Mouse (Mus musculus) embryonic facial prominence, embryonic 14.5 days (tissue): Measurements from ENCODE around the gene Scaf4. TPM values are rescaled to one million over a fixed set of nuclear protein-coding genes. Genes with fewer than 3 reads are reported as not detected.

Source experiments
- ATAC-seq: fragments of 200-750 bp; cut with Nextera tagmentation; 2 replicates; pipeline ENCODE4 v1.8.0; 2017; ENCODE audit warnings: low read depth, moderate number of reproducible peaks, moderate TSS enrichment
- DNase-seq: peaks from one replicate; pipeline ENCODE4 v3.0.0-alpha.2; 2015; ENCODE audit warnings: low spot score
- H3K27ac ChIP-seq: fragments of 300-500 bp; sonication (generic); replicated peaks from 2 replicates; pipeline ENCODE4 v1.5.1; 2014; ENCODE audit warnings: low read depth, mild to moderate bottlenecking, low read length, moderate library complexity
- H3K27me3 ChIP-seq: fragments of 300-500 bp; sonication (generic); replicated peaks from 2 replicates; pipeline ENCODE4 v1.6.1; 2014; ENCODE audit warnings: low read length; ENCODE audit not compliant: control insufficient read depth, insufficient read depth
- H3K36me3 ChIP-seq: fragments of 300-500 bp; sonication (generic); 2 replicates; pipeline ENCODE4 v1.6.1; 2014; ENCODE audit warnings: low read length, mixed read lengths; ENCODE audit not compliant: control insufficient read depth, insufficient read depth
- H3K4me1 ChIP-seq: fragments of 300-500 bp; sonication (generic); 2 replicates; pipeline ENCODE4 v1.6.1; 2014; ENCODE audit warnings: antibody characterized with exemption, low read length; ENCODE audit not compliant: control insufficient read depth, insufficient read depth
- H3K4me2 ChIP-seq: fragments of 300-500 bp; sonication (generic); 2 replicates; pipeline ENCODE4 v1.6.1; 2014; ENCODE audit warnings: low read depth, mild to moderate bottlenecking, low read length, moderate library complexity, mixed read lengths
- H3K4me3 ChIP-seq: fragments of 300-500 bp; sonication (generic); 2 replicates; pipeline ENCODE4 v1.5.1; 2014; ENCODE audit warnings: low read depth, mild to moderate bottlenecking, low read length
- H3K9ac ChIP-seq: fragments of 300-500 bp; sonication (generic); 2 replicates; pipeline ENCODE4 v1.6.1; 2014; ENCODE audit warnings: low read depth, mild to moderate bottlenecking, low read length, moderate library complexity, mixed read lengths
- H3K9me3 ChIP-seq: fragments of 300-500 bp; sonication (generic); 2 replicates; pipeline ENCODE4 v1.6.1; 2016; ENCODE audit warnings: low read length; ENCODE audit not compliant: control insufficient read depth
- WGBS: fragments of 180-500 bp; shearing (Covaris S2); extraction: QIAGEN DNeasy Blood & Tissue Kit; methylation state at CpG from one replicate; pipeline ENCODE4 v1.1.7; 2014; 5-methylcytosine and 5-hydroxymethylcytosine counted together
- polyA plus RNA-seq: library from polyadenylated mRNA; unstranded; fragments of >200 nt; fragmentation: Nextera tagmentation; extraction: Ambion mirVana; gene quantifications from 2 replicates; pipeline ENCODE4 v1.2.1, GENCODE M21; 2014

The Scaf4 gene
- polyA plus RNA-seq, 1 experiment from 2014 or later = 23.6 TPM

- peak overlapping the region; percentile 46 for H3K9ac ChIP-seq
- no peaks in the 10 kb centered on the region for H3K36me3 ChIP-seq
- H3K4me2 ChIP-seq = peak overlapping the region; percentile 61
- H3K27ac ChIP-seq = peak overlapping the region; percentile 33; the same call in 1 of the 2 replicates
- ATAC-seq = peak; percentile 95
- H3K9me3 ChIP-seq = no peaks in the 10 kb centered on the region
- H3K4me1 ChIP-seq = peaks cover 10% of the 10 kb centered on the region
- no peaks in the 10 kb centered on the region for H3K27me3 ChIP-seq
- peak; percentile 89 for DNase-seq
- WGBS = 3% methylated on average over 19 of the region's 22 CpGs
- H3K4me3 ChIP-seq = peak overlapping the region; percentile 40
Observed at GRCm38 (mm10) chr16:90197337-90197973, 86.8 kb downstream of the Scaf4 start.

- DNase-seq = no peak
- no peak overlapping the region for H3K27ac ChIP-seq
- H3K27me3 ChIP-seq = no peaks in the 10 kb centered on the region
- H3K36me3 ChIP-seq = no peaks in the 10 kb centered on the region
- peaks cover 5% of the 10 kb centered on the region for H3K4me1 ChIP-seq
- no peak for ATAC-seq
- peak overlapping the region; percentile 61 for H3K4me2 ChIP-seq
- no peak overlapping the region for H3K4me3 ChIP-seq
- H3K9ac ChIP-seq = no peak overlapping the region
- no peaks in the 10 kb centered on the region for H3K9me3 ChIP-seq
- 86% methylated on average over 7 of the region's 7 CpGs for WGBS
Observed at GRCm38 (mm10) chr16:90196688-90197240, 87.5 kb downstream of the Scaf4 start.

GRCm38 (mm10) chr16:90193719-90194118 lies 90.6 kb downstream of the Scaf4 start:
- Histone ChIP-seq H3K4me2 (no peak overlapping the region), H3K36me3 (no peaks in the 10 kb centered on the region), H3K27me3 (no peaks in the 10 kb centered on the region), H3K4me1 (peaks cover 5% of the 10 kb centered on the region), H3K9ac (no peak overlapping the region), H3K27ac (no peak overlapping the region), H3K9me3 (no peaks in the 10 kb centered on the region), H3K4me3 (no peak overlapping the region)
- DNase-seq (no peak), ATAC-seq (no peak)

GRCm38 (mm10) chr16:90191289-90191688 lies 93.0 kb downstream of the Scaf4 start:
- Histone ChIP-seq H3K4me3 (no peak overlapping the region), H3K9me3 (no peaks in the 10 kb centered on the region), H3K27me3 (no peaks in the 10 kb centered on the region), H3K4me2 (no peak overlapping the region), H3K27ac (no peak overlapping the region), H3K36me3 (no peaks in the 10 kb centered on the region), H3K9ac (no peak overlapping the region), H3K4me1 (no peaks in the 10 kb centered on the region)
- no peak for DNase-seq
- ATAC-seq = no peak
- WGBS = 67% methylated on average over 6 of the region's 6 CpGs

- H3K4me2 ChIP-seq = no peak overlapping the region
- H3K27ac ChIP-seq = no peak overlapping the region
- H3K36me3 ChIP-seq = no peaks in the 10 kb centered on the region
- 32% methylated on average over 12 of the region's 13 CpGs for WGBS
- no peaks in the 10 kb centered on the region for H3K9me3 ChIP-seq
- peak; percentile 54; the same call in 1 of the 2 replicates for ATAC-seq
- peak; percentile 41 for DNase-seq
- H3K4me1 ChIP-seq = no peaks in the 10 kb centered on the region
- no peak overlapping the region for H3K9ac ChIP-seq
- no peak overlapping the region for H3K4me3 ChIP-seq
- no peaks in the 10 kb centered on the region for H3K27me3 ChIP-seq
Observed at GRCm38 (mm10) chr16:90187453-90187852, 96.8 kb downstream of the Scaf4 start.

GRCm38 (mm10) chr16:90185928-90186588 lies 98.2 kb downstream of the Scaf4 start:
- H3K36me3 ChIP-seq = no peaks in the 10 kb centered on the region
- ATAC-seq (peak; percentile 84), DNase-seq (peak; percentile 87)
- no peaks in the 10 kb centered on the region for H3K9me3 ChIP-seq
- no peak overlapping the region for H3K27ac ChIP-seq
- no peak overlapping the region for H3K4me3 ChIP-seq
- WGBS = 43% methylated on average over 8 of the region's 8 CpGs
- no peak overlapping the region for H3K4me2 ChIP-seq
- no peaks in the 10 kb centered on the region for H3K27me3 ChIP-seq
- no peaks in the 10 kb centered on the region for H3K4me1 ChIP-seq
- no peak overlapping the region for H3K9ac ChIP-seq

GRCm38 (mm10) chr16:90184135-90184534 lies 100.2 kb downstream of the Scaf4 start:
- Histone ChIP-seq H3K36me3 (no peaks in the 10 kb centered on the region), H3K4me2 (no peak overlapping the region), H3K9ac (no peak overlapping the region), H3K4me1 (no peaks in the 10 kb centered on the region), H3K27ac (no peak overlapping the region), H3K27me3 (no peaks in the 10 kb centered on the region), H3K9me3 (no peaks in the 10 kb centered on the region), H3K4me3 (no peak overlapping the region)
- DNase-seq (no peak), ATAC-seq (no peak)
- WGBS = 74% methylated on average over 6 of the region's 6 CpGs

GRCm38 (mm10) chr16:90181673-90182072 lies 102.6 kb downstream of the Scaf4 start:
- Histone ChIP-seq H3K9me3 (no peaks in the 10 kb centered on the region), H3K4me1 (no peaks in the 10 kb centered on the region), H3K27ac (no peak overlapping the region), H3K4me3 (no peak overlapping the region), H3K9ac (no peak overlapping the region), H3K36me3 (no peaks in the 10 kb centered on the region), H3K27me3 (no peaks in the 10 kb centered on the region), H3K4me2 (no peak overlapping the region)
- ATAC-seq (no peak), DNase-seq (peak; percentile 33)
- 78% methylated on average over 8 of the region's 8 CpGs for WGBS
